Mouse (Mus musculus) midbrain, embryonic 11.5 days (tissue): ENCODE measurements around the gene Dach1. TPM values are rescaled to one million over a fixed set of nuclear protein-coding genes. Genes with fewer than 3 reads are reported as not detected.

Source experiments
- ATAC-seq: fragments of 200-750 bp; cut with Nextera tagmentation; 2 replicates; pipeline ENCODE4 v1.8.0; 2017; ENCODE audit warnings: moderate TSS enrichment, moderate library complexity; ENCODE audit not compliant: low FRiP score
- DNase-seq: peaks from one replicate; pipeline ENCODE4 v3.0.0; 2015; ENCODE audit warnings: low spot score; ENCODE audit errors: missing footprints
- H3K27ac ChIP-seq: fragments of 300-500 bp; sonication (generic); 2 replicates; pipeline ENCODE4 v1.5.1; 2014; ENCODE audit warnings: low read depth, low read length
- H3K27me3 ChIP-seq: fragments of 300-500 bp; sonication (generic); 2 replicates; pipeline ENCODE4 v1.6.1; 2014; ENCODE audit warnings: mild to moderate bottlenecking, low read length, moderate library complexity, mixed read lengths; ENCODE audit not compliant: control insufficient read depth, insufficient read depth
- H3K36me3 ChIP-seq: fragments of 300-500 bp; sonication (generic); 2 replicates; pipeline ENCODE4 v1.6.1; 2014; ENCODE audit warnings: mild to moderate bottlenecking, low read length, moderate library complexity, mixed read lengths; ENCODE audit not compliant: control insufficient read depth, insufficient read depth
- H3K4me1 ChIP-seq: fragments of 300-500 bp; sonication (generic); 2 replicates; pipeline ENCODE4 v1.6.1; 2014; ENCODE audit warnings: low read length; ENCODE audit not compliant: control insufficient read depth, insufficient read depth
- H3K4me2 ChIP-seq: fragments of 300-500 bp; sonication (generic); 2 replicates; pipeline ENCODE4 v1.6.1; 2014; ENCODE audit warnings: mild to moderate bottlenecking, moderate library complexity
- H3K4me3 ChIP-seq: fragments of 300-500 bp; sonication (generic); 2 replicates; pipeline ENCODE4 v1.5.1; 2014; ENCODE audit warnings: low read depth, low read length
- H3K9ac ChIP-seq: fragments of 300-500 bp; sonication (generic); 2 replicates; pipeline ENCODE4 v1.6.1; 2014; ENCODE audit warnings: low read length
- H3K9me3 ChIP-seq: fragments of 300-500 bp; sonication (generic); 2 replicates; pipeline ENCODE4 v1.6.1; 2016; ENCODE audit warnings: low read length; ENCODE audit not compliant: control insufficient read depth
- WGBS: fragments of 180-500 bp; shearing (Covaris S2); extraction: QIAGEN DNeasy Blood & Tissue Kit; methylation state at CpG from one replicate; pipeline ENCODE4 v1.1.7; 2014; 5-methylcytosine and 5-hydroxymethylcytosine counted together
- polyA plus RNA-seq: library from polyadenylated mRNA; unstranded; fragments of >200 nt; fragmentation: Nextera tagmentation; extraction: Ambion mirVana; gene quantifications from 2 replicates; pipeline ENCODE4 v1.2.1, GENCODE M21; 2014

The Dach1 gene
- polyA plus RNA-seq, 1 experiment from 2014 or later: 24.0 TPM

- WGBS: 0% methylated on average over 1 of the region's 1 CpGs
- no peak for DNase-seq
Observed at GRCm38 (mm10) chr14:97976091-97976490, 193.5 kb downstream of the Dach1 start.

DNA sequence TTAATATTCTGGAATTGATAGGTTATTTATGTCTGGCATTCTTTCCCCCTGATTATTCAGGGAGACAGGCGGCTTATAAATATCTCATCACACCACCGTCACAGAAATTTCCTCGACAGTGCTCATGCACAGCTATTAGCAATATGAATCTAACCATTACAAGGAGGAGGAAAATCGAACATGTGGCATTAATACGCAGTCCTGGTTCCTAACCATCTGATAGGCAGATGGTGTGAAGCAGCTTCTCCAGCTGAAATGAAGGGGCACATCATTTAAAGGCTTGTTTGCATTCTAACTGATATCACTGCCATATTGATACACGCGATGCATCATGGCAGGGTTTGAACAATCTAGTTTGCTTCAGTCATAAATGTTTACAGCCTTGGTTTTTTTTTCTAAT lies 194.1 kb downstream of the Dach1 start:
- WGBS: 84% methylated on average over 7 of the region's 7 CpGs
- H3K4me3 ChIP-seq: no peak overlapping the region
- no peak overlapping the region; the same call in 1 of the 2 replicates for H3K27ac ChIP-seq
- H3K36me3 ChIP-seq: no peaks in the 10 kb centered on the region
- ATAC-seq (no peak; the same call in 1 of the 2 replicates), DNase-seq (no peak)
- no peak overlapping the region for H3K9ac ChIP-seq
- 0 out of 2 replicates have a peak, but pooled peaks cover 2% of the 10 kb centered on the region for H3K4me1 ChIP-seq
- H3K4me2 ChIP-seq: no peak overlapping the region
- H3K9me3 ChIP-seq: no peaks in the 10 kb centered on the region
- H3K27me3 ChIP-seq: no peaks in the 10 kb centered on the region

More at GRCm38 (mm10) chr14:97976091-97976490, 193.5 kb downstream of the Dach1 start:
- Histone ChIP-seq H3K9me3 (no peaks in the 10 kb centered on the region), H3K9ac (no peak overlapping the region), H3K4me3 (no peak overlapping the region), H3K36me3 (no peaks in the 10 kb centered on the region), H3K4me2 (no peak overlapping the region), H3K4me1 (peaks cover 6% of the 10 kb centered on the region; the same call in 1 of the 2 replicates), H3K27ac (no peak overlapping the region), H3K27me3 (no peaks in the 10 kb centered on the region)
- ATAC-seq: 0 out of 2 replicates have a peak, but pooled peaks have one; percentile 28

GRCm38 (mm10) chr14:97964543-97965069 lies 205.0 kb downstream of the Dach1 start:
- H3K4me3 ChIP-seq: no peak overlapping the region
- H3K36me3 ChIP-seq: no peaks in the 10 kb centered on the region
- no peaks in the 10 kb centered on the region for H3K4me1 ChIP-seq
- ATAC-seq (no peak), DNase-seq (no peak)
- H3K27ac ChIP-seq: no peak overlapping the region
- H3K27me3 ChIP-seq: no peaks in the 10 kb centered on the region
- no peak overlapping the region for H3K4me2 ChIP-seq
- 68% methylated on average over 2 of the region's 2 CpGs for WGBS
- no peak overlapping the region for H3K9ac ChIP-seq
- no peaks in the 10 kb centered on the region for H3K9me3 ChIP-seq

DNA sequence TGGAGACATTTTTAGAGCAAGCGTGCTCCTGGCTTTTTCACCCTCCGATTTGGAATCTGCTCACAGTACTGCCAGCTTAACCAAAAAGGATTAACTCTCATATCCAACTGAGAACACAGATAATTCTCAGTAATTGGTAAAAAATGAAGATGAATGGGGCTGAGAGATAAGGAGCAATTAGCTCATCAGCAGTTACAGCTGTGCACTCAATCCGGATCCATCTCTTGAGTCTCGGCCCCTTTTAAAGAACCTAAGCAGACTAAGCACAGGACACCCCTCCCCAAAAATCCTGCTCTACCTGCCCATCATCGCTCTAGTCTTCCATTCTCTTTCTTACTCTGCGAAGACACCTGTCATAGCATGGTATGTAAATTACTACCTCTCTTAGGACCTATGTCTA lies 205.9 kb downstream of the Dach1 start:
- Histone ChIP-seq H3K4me2 (no peak overlapping the region), H3K9me3 (no peaks in the 10 kb centered on the region), H3K36me3 (no peaks in the 10 kb centered on the region), H3K27me3 (no peaks in the 10 kb centered on the region), H3K4me1 (no peaks in the 10 kb centered on the region), H3K27ac (no peak overlapping the region), H3K4me3 (no peak overlapping the region), H3K9ac (no peak overlapping the region)
- DNase-seq: no peak
- WGBS: 70% methylated on average over 6 of the region's 6 CpGs
- ATAC-seq: peak; percentile 55; the same call in 1 of the 2 replicates

DNA sequence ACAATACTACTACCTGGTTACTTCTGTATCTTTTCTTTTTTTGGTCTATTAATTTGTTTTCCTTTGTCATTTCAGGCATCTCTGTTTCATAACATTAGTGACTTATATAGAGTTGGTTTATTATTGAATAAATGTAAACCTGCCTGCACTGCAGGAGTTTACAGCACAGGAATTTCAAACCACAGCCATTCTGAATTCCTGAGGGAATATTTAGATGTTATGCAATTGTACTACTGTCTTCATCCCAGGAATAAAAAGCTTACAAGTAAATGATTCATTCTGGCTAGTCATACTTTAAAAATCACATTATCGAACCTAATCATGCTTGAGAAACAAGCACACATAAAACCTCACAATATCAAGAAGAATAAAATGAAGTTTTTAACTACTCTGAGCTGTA lies 213.2 kb downstream of the Dach1 start:
- ATAC-seq: no peak
- 96% methylated on average over 1 of the region's 1 CpGs for WGBS

DNA sequence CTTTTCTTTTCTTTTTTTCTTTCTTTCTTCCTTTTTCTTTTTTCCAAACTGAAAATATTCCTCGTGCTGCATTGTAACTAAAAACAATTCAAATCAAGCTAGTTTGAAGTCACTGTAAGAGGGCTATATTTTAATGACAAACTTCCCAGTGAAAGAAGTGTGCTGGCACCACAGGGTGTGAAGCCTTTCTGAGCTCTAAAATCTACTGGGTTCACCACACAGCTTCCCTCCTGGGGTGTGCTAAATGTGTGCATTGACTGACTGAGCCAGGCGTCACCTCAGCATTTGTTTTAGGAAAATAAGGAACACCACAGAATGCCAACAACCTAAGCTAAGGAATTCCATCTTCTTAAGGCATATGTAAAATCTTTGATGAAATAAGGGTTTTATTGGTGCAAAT lies 224.1 kb downstream of the Dach1 start:
- H3K36me3 ChIP-seq: no peaks in the 10 kb centered on the region
- H3K4me2 ChIP-seq: no peak overlapping the region
- H3K9me3 ChIP-seq: no peaks in the 10 kb centered on the region
- DNase-seq (no peak), ATAC-seq (no peak)
- no peak overlapping the region for H3K9ac ChIP-seq
- 42% methylated on average over 2 of the region's 2 CpGs for WGBS
- no peaks in the 10 kb centered on the region for H3K4me1 ChIP-seq
- no peak overlapping the region for H3K27ac ChIP-seq
- H3K27me3 ChIP-seq: no peaks in the 10 kb centered on the region
- no peak overlapping the region for H3K4me3 ChIP-seq

More for the DNA sequence above, 213.2 kb downstream of the Dach1 start:
- H3K27me3 ChIP-seq: no peaks in the 10 kb centered on the region
- H3K4me1 ChIP-seq: no peaks in the 10 kb centered on the region
- H3K27ac ChIP-seq: no peak overlapping the region
- H3K4me2 ChIP-seq: no peak overlapping the region
- DNase-seq: no peak
- no peaks in the 10 kb centered on the region for H3K9me3 ChIP-seq
- H3K36me3 ChIP-seq: no peaks in the 10 kb centered on the region
- no peak overlapping the region for H3K4me3 ChIP-seq
- H3K9ac ChIP-seq: no peak overlapping the region

GRCm38 (mm10) chr14:97944643-97945268 lies 224.8 kb downstream of the Dach1 start:
- ATAC-seq (no peak), DNase-seq (no peak)
- WGBS: 67% methylated on average over 9 of the region's 9 CpGs
- Histone ChIP-seq H3K4me2 (no peak overlapping the region), H3K4me3 (no peak overlapping the region), H3K36me3 (no peaks in the 10 kb centered on the region), H3K4me1 (no peaks in the 10 kb centered on the region), H3K9me3 (no peaks in the 10 kb centered on the region), H3K27ac (no peak overlapping the region), H3K9ac (no peak overlapping the region), H3K27me3 (no peaks in the 10 kb centered on the region)

- Histone ChIP-seq H3K27ac (no peak overlapping the region), H3K4me2 (no peak overlapping the region), H3K4me3 (no peak overlapping the region), H3K36me3 (no peaks in the 10 kb centered on the region), H3K9ac (no peak overlapping the region), H3K27me3 (no peaks in the 10 kb centered on the region), H3K9me3 (no peaks in the 10 kb centered on the region), H3K4me1 (no peaks in the 10 kb centered on the region)
- DNase-seq (no peak), ATAC-seq (no peak)
- WGBS: 91% methylated on average over 2 of the region's 2 CpGs
Observed at GRCm38 (mm10) chr14:97942361-97942760, 227.2 kb downstream of the Dach1 start.

- Histone ChIP-seq H3K27me3 (no peaks in the 10 kb centered on the region), H3K9me3 (no peaks in the 10 kb centered on the region), H3K9ac (no peak overlapping the region), H3K4me2 (no peak overlapping the region), H3K36me3 (no peaks in the 10 kb centered on the region), H3K4me3 (no peak overlapping the region), H3K4me1 (no peaks in the 10 kb centered on the region), H3K27ac (no peak overlapping the region)
- no peak for DNase-seq
- ATAC-seq: no peak
- 96% methylated on average over 3 of the region's 3 CpGs for WGBS
Observed at GRCm38 (mm10) chr14:97896622-97897021, 272.9 kb downstream of the Dach1 start.
